Mouse (Mus musculus) C2C12 (cell line): ENCODE measurements around the gene Pdk2. TPM values are rescaled to one million over a fixed set of nuclear protein-coding genes. Genes with fewer than 3 reads are reported as not detected.

Experiments used
- H3K27me3 ChIP-seq: one replicate; pipeline ENCODE4 v1.6.1; 2011; ENCODE audit not compliant: control insufficient read depth, insufficient read depth, insufficient read length
- H3K36me3 ChIP-seq: one replicate; pipeline ENCODE4 v1.6.1; 2011; ENCODE audit not compliant: control insufficient read depth, insufficient read depth
- H3K4me3 ChIP-seq: one replicate; pipeline ENCODE4 v1.5.1; 2011; ENCODE audit warnings: mild to moderate bottlenecking, control low read depth; ENCODE audit not compliant: poor library complexity, insufficient read depth, severe bottlenecking
- H3K79me2 ChIP-seq: one replicate; pipeline ENCODE4 v1.6.1; 2011; ENCODE audit not compliant: control insufficient read depth, insufficient read depth
- H3K79me3 ChIP-seq: one replicate; pipeline ENCODE4 v1.6.1; 2011; ENCODE audit warnings: low read depth, control low read depth
- H3ac ChIP-seq: one replicate; pipeline ENCODE3; 2011; ENCODE audit warnings: low read depth; ENCODE audit not compliant: control insufficient read depth, insufficient read length
- CEBPB ChIP-seq: IDR thresholded peaks from one replicate; pipeline ENCODE4 v1.6.1; 2011; ENCODE audit warnings: low read depth, mild to moderate bottlenecking, control low read depth, moderate library complexity
- CTCF ChIP-seq: IDR thresholded peaks from one replicate; pipeline ENCODE4 v1.5.1; 2011; ENCODE audit not compliant: control insufficient read depth, insufficient read depth, insufficient read length
- FOSL1 ChIP-seq: IDR thresholded peaks from one replicate; pipeline ENCODE4 v1.8.0; 2011; ENCODE audit warnings: mild to moderate bottlenecking, low read length; ENCODE audit not compliant: poor library complexity, insufficient read depth, severe bottlenecking
- MAX ChIP-seq: IDR thresholded peaks from one replicate; pipeline ENCODE4 v1.6.1; 2011; ENCODE audit warnings: mild to moderate bottlenecking, control low read depth
- MYOD1 ChIP-seq: IDR thresholded peaks from one replicate; pipeline ENCODE4 v1.6.1; 2011; ENCODE audit warnings: low read depth; ENCODE audit not compliant: control insufficient read depth, insufficient read length
- MYOG ChIP-seq: IDR thresholded peaks from one replicate; pipeline ENCODE4 v1.6.1; 2011; ENCODE audit not compliant: control insufficient read depth, insufficient read length; ENCODE audit errors: extremely low read depth
- USF1 ChIP-seq: IDR thresholded peaks from one replicate; pipeline ENCODE4 v1.6.1; 2011; ENCODE audit warnings: low read depth, mild to moderate bottlenecking, control low read depth, moderate library complexity
- polyA plus RNA-seq: library from polyadenylated mRNA; unstranded; fragments of >200 nt; fragmentation: generic; extraction: Trizol; gene quantifications from one replicate; pipeline ENCODE4 v1.2.1, GENCODE M21; 2012; ENCODE audit warnings: missing spikeins

Pdk2 gene
- polyA plus RNA-seq, 1 experiment: 1.8 TPM

- peaks cover 14% of the 10 kb centered on the region for H3K79me2 ChIP-seq
- peaks cover 61% of the 10 kb centered on the region for H3K36me3 ChIP-seq
- no peak overlapping the region for H3K4me3 ChIP-seq
- no peaks in the 10 kb centered on the region for H3K27me3 ChIP-seq
- TF ChIP-seq MAX (no peak), CEBPB (no peak), FOSL1 (no peak), USF1 (no peak), CTCF (no peak), MYOG (no peak), MYOD1 (no peak)
- peaks cover 5% of the 10 kb centered on the region for H3K79me3 ChIP-seq
- H3ac ChIP-seq: no peak overlapping the region
Observed at GRCm38 (mm10) chr11:95000548-95000947, 40.6 kb downstream of the Pdk2 start.

- Histone ChIP-seq H3K4me3 (no peak overlapping the region), H3K79me3 (peaks cover 9% of the 10 kb centered on the region), H3K36me3 (peaks cover 61% of the 10 kb centered on the region), H3K79me2 (peaks cover 18% of the 10 kb centered on the region), H3K27me3 (no peaks in the 10 kb centered on the region), H3ac (no peak overlapping the region)
- TF ChIP-seq CTCF (no peak), FOSL1 (no peak), CEBPB (no peak), MYOD1 (no peak), MYOG (no peak)
Observed at GRCm38 (mm10) chr11:95000128-95000527, 41.0 kb downstream of the Pdk2 start.

- Histone ChIP-seq H3K79me2 (peaks cover 39% of the 10 kb centered on the region), H3K4me3 (no peak overlapping the region), H3K36me3 (peaks cover 66% of the 10 kb centered on the region), H3K27me3 (no peaks in the 10 kb centered on the region), H3K79me3 (peaks cover 30% of the 10 kb centered on the region), H3ac (no peak overlapping the region)
- TF ChIP-seq MYOG: no peak
- no peak for TF ChIP-seq MAX
- no peak for TF ChIP-seq CEBPB
Observed at GRCm38 (mm10) chr11:94998041-94998531, 43.1 kb downstream of the Pdk2 start.

GRCm38 (mm10) chr11:94997596-94997995, 43.6 kb downstream of the Pdk2 start:
- Histone ChIP-seq H3K27me3 (no peaks in the 10 kb centered on the region), H3K79me2 (peaks cover 44% of the 10 kb centered on the region), H3ac (no peak overlapping the region), H3K36me3 (peaks cover 63% of the 10 kb centered on the region), H3K4me3 (no peak overlapping the region), H3K79me3 (peaks cover 33% of the 10 kb centered on the region)
- TF ChIP-seq MYOG (no peak), CEBPB (no peak), USF1 (no peak), CTCF (no peak), MYOD1 (no peak), FOSL1 (no peak), MAX (no peak)

GRCm38 (mm10) chr11:94996984-94997383, 44.2 kb downstream of the Pdk2 start:
- peaks cover 59% of the 10 kb centered on the region for H3K36me3 ChIP-seq
- TF ChIP-seq USF1 (no peak), CTCF (no peak), MYOD1 (no peak), MAX (no peak), FOSL1 (no peak), MYOG (no peak), CEBPB (no peak)
- H3K27me3 ChIP-seq: no peaks in the 10 kb centered on the region
- no peak overlapping the region for H3ac ChIP-seq
- peaks cover 39% of the 10 kb centered on the region for H3K79me3 ChIP-seq
- no peak overlapping the region for H3K4me3 ChIP-seq
- peaks cover 50% of the 10 kb centered on the region for H3K79me2 ChIP-seq

- H3K79me3 ChIP-seq: peaks cover 41% of the 10 kb centered on the region
- no peaks in the 10 kb centered on the region for H3K27me3 ChIP-seq
- peaks cover 50% of the 10 kb centered on the region for H3K36me3 ChIP-seq
- H3ac ChIP-seq: no peak overlapping the region
- TF ChIP-seq USF1 (no peak), MAX (no peak), FOSL1 (no peak), CEBPB (no peak), MYOG (no peak), CTCF (no peak), MYOD1 (no peak)
- H3K79me2 ChIP-seq: peaks cover 59% of the 10 kb centered on the region
- H3K4me3 ChIP-seq: no peak overlapping the region
Observed at GRCm38 (mm10) chr11:94996101-94996500, 45.1 kb downstream of the Pdk2 start.
